Mouse (Mus musculus) stomach, embryonic 15.5 days (tissue): ENCODE measurements at regions not wholly inside any gene's neighbourhood (a gene's known extent, or its start where the extent isn't known, plus 50 kb on each side); places are given as distances from the start of the nearest gene placed in this dataset. TPM values are rescaled to one million over a fixed set of nuclear protein-coding genes. Genes with fewer than 3 reads are reported as not detected.

Source experiments
- ATAC-seq: fragments of 200-750 bp; cut with Nextera tagmentation; 2 replicates; pipeline ENCODE4 v1.8.0; 2017; ENCODE audit warnings: low read depth, moderate number of reproducible peaks, moderate TSS enrichment; ENCODE audit not compliant: insufficient read depth, low FRiP score
- H3K27ac ChIP-seq: fragments of 300-500 bp; sonication (generic); 2 replicates; pipeline ENCODE4 v1.5.1; 2015; ENCODE audit warnings: mild to moderate bottlenecking, inconsistent platforms
- H3K27me3 ChIP-seq: fragments of 300-500 bp; sonication (generic); replicated peaks from 2 replicates; pipeline ENCODE4 v1.6.1; 2015; ENCODE audit warnings: inconsistent platforms
- H3K36me3 ChIP-seq: fragments of 300-500 bp; sonication (generic); 2 replicates; pipeline ENCODE4 v1.6.1; 2015; ENCODE audit warnings: inconsistent platforms
- H3K4me1 ChIP-seq: fragments of 300-500 bp; sonication (generic); 2 replicates; pipeline ENCODE4 v1.6.1; 2015; ENCODE audit warnings: inconsistent platforms
- H3K4me2 ChIP-seq: fragments of 300-500 bp; sonication (generic); 2 replicates; pipeline ENCODE4 v1.6.1; 2015; ENCODE audit warnings: mild to moderate bottlenecking, inconsistent platforms
- H3K4me3 ChIP-seq: fragments of 300-500 bp; sonication (generic); replicated peaks from 2 replicates; pipeline ENCODE4 v1.5.1; 2015; ENCODE audit warnings: inconsistent platforms
- H3K9ac ChIP-seq: fragments of 300-500 bp; sonication (generic); 2 replicates; pipeline ENCODE4 v1.6.1; 2015; ENCODE audit warnings: inconsistent platforms
- H3K9me3 ChIP-seq: fragments of 300-500 bp; sonication (generic); 2 replicates; pipeline ENCODE4 v1.6.1; 2016; ENCODE audit warnings: inconsistent platforms
- WGBS: fragments of 180-500 bp; shearing (Covaris S2); methylation state at CpG from one replicate; pipeline ENCODE4 v1.1.7; 2015; 5-methylcytosine and 5-hydroxymethylcytosine counted together
- microRNA-seq: library from miRNA; unstranded; fragments of <30 nt; microRNA quantifications from one replicate; pipeline ENCODE4, GENCODE M21; 2016

- 55% methylated on average over 1 of the region's 1 CpGs for WGBS
- Histone ChIP-seq H3K4me1 (peaks cover 23% of the 10 kb centered on the region), H3K9ac (no peak overlapping the region), H3K27ac (peak overlapping the region; percentile 97), H3K36me3 (no peaks in the 10 kb centered on the region), H3K9me3 (no peaks in the 10 kb centered on the region), H3K27me3 (no peaks in the 10 kb centered on the region), H3K4me2 (no peak overlapping the region), H3K4me3 (no peak overlapping the region)
- ATAC-seq, result no peak
Measured at GRCm38 (mm10) chr13:28415769-28416168, 158.4 kb downstream of the Gm11361 start.

- Histone ChIP-seq H3K4me2 (no peak overlapping the region), H3K36me3 (no peaks in the 10 kb centered on the region), H3K4me1 (no peaks in the 10 kb centered on the region), H3K4me3 (no peak overlapping the region), H3K9ac (no peak overlapping the region), H3K27ac (no peak overlapping the region), H3K27me3 (no peaks in the 10 kb centered on the region), H3K9me3 (no peaks in the 10 kb centered on the region)
- ATAC-seq, result no peak
- WGBS, result 52% methylated on average over 2 of the region's 2 CpGs
Measured at GRCm38 (mm10) chr13:28410324-28410723, 153.0 kb downstream of the Gm11361 start.

- H3K27ac ChIP-seq, result no peak overlapping the region
- H3K9ac ChIP-seq, result no peak overlapping the region
- no peak overlapping the region for H3K4me2 ChIP-seq
- no peaks in the 10 kb centered on the region for H3K9me3 ChIP-seq
- H3K27me3 ChIP-seq, result no peaks in the 10 kb centered on the region
- no peak overlapping the region for H3K4me3 ChIP-seq
- H3K36me3 ChIP-seq, result no peaks in the 10 kb centered on the region
- no peaks in the 10 kb centered on the region for H3K4me1 ChIP-seq
- no peak for ATAC-seq
- 81% methylated on average over 1 of the region's 1 CpGs for WGBS
Measured at GRCm38 (mm10) chr13:28409609-28409902, 152.2 kb downstream of the Gm11361 start.

GRCm38 (mm10) chr13:28408868-28409608 is 151.7 kb downstream of the Gm11361 start:
- no peaks in the 10 kb centered on the region for H3K27me3 ChIP-seq
- H3K4me3 ChIP-seq, result no peak overlapping the region
- 45% methylated on average over 7 of the region's 7 CpGs for WGBS
- no peak overlapping the region for H3K9ac ChIP-seq
- no peak for ATAC-seq
- no peaks in the 10 kb centered on the region for H3K9me3 ChIP-seq
- no peaks in the 10 kb centered on the region for H3K4me1 ChIP-seq
- no peak overlapping the region for H3K27ac ChIP-seq
- no peaks in the 10 kb centered on the region for H3K36me3 ChIP-seq
- H3K4me2 ChIP-seq, result no peak overlapping the region

- no peaks in the 10 kb centered on the region for H3K27me3 ChIP-seq
- no peak overlapping the region for H3K27ac ChIP-seq
- H3K4me1 ChIP-seq, result no peaks in the 10 kb centered on the region; the same call in 1 of the 2 replicates
- H3K9ac ChIP-seq, result no peak overlapping the region
- no peak overlapping the region for H3K4me2 ChIP-seq
- WGBS, result 28% methylated on average over 7 of the region's 7 CpGs
- no peaks in the 10 kb centered on the region for H3K9me3 ChIP-seq
- H3K36me3 ChIP-seq, result no peaks in the 10 kb centered on the region
- ATAC-seq, result no peak
- H3K4me3 ChIP-seq, result no peak overlapping the region
Measured at GRCm38 (mm10) chr13:28400459-28400858, 143.1 kb downstream of the Gm11361 start.

Small RNA genes in the stretch of these regions (microRNA-seq; reads per million reads assigned to microRNA genes)
- gene Mir6368, result not detected
